Mouse (Mus musculus) ES-E14 (cell line): ENCODE results near the gene Pecr.

Experiments used
- CHD2 ChIP-seq: IDR thresholded peaks from 2 replicates; pipeline ENCODE4 v1.6.1; 2014; ENCODE audit warnings: mild to moderate bottlenecking, low read depth, low read length, inconsistent platforms
- MAFK ChIP-seq: IDR thresholded peaks from 2 replicates; pipeline ENCODE4 v1.6.1; 2014; ENCODE audit warnings: mild to moderate bottlenecking, low read depth, low read length, inconsistent platforms; ENCODE audit not compliant: insufficient read depth

DNA sequence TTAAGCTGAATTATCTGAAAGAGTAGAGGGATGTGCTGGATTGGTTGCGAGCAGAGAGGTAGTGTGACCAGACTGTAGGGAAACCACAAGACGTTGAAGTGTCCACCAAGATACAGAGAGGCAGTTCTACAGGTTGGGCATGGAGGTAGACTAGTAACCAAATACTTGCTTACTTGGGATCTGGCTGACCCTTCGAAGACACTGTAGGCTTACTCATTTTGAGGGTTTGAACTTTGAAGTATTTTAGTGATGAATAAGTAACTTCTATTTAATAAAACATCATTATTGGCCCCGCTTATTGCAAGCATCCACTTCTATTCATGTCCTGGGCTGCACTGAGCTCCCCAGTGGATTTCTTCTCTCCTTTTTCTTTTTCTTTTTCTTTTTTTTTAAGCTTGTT, 7.3 kb upstream of the Pecr start:
- TF ChIP-seq MAFK (no peak), CHD2 (no peak)
